22 mouse cellular contexts compared by ENCODE assay signal in genomic region chr4:104178067-104178466, GRCm38 (mm10).
"Had no signal": no experiment of that assay in that cellular context is flagged by ENCODE, and none has a peak within 500 bp of the region (broad histone marks: within the 10 kb centered on the region; RNA-seq: fewer than 3 reads in every experiment).

No protein-coding gene starts in this region.

- H3K4me3 ChIP-seq: gastrocnemius, adult 2 months; heart, adult 2 months; heart, embryonic 13.5 days; heart, embryonic 15.5 days; hindbrain, embryonic 10.5 days; hindbrain, embryonic 12.5 days; intestine, embryonic 15.5 days; layer of hippocampus, adult 2 months; limb, embryonic 10.5 days; limb, embryonic 12.5 days; liver, embryonic 13.5 days; liver, embryonic 15.5 days had no signal

- H3K27ac ChIP-seq: gastrocnemius, adult 2 months; heart, adult 2 months; heart, embryonic 13.5 days; heart, embryonic 15.5 days; hindbrain, embryonic 10.5 days; hindbrain, embryonic 12.5 days; hindbrain, embryonic 14.5 days; intestine, embryonic 15.5 days; layer of hippocampus, adult 2 months; limb, embryonic 10.5 days; limb, embryonic 12.5 days; liver, embryonic 13.5 days; liver, embryonic 15.5 days had no signal

- DNase-seq: gastrocnemius, adult 2 months; gastrocnemius, postnatal 10 days; gastrocnemius, postnatal 25 days; heart, adult 2 months; heart, postnatal 4 days; kidney, adult 18-20 months; kidney, adult 8-10 months; kidney, postnatal 10 days; kidney, postnatal 25 days; kidney, postnatal 4 days; liver; liver, embryonic 13.5 days had no signal
